Mouse (Mus musculus): ENCODE data around the gene Gpr87. TPM values are rescaled to one million over a fixed set of nuclear protein-coding genes. Genes with fewer than 3 reads are reported as not detected.

Gpr87 gene
- total and polyA plus RNA-seq, 3 experiments: 0.33 TPM; not detected in 2

DNA sequence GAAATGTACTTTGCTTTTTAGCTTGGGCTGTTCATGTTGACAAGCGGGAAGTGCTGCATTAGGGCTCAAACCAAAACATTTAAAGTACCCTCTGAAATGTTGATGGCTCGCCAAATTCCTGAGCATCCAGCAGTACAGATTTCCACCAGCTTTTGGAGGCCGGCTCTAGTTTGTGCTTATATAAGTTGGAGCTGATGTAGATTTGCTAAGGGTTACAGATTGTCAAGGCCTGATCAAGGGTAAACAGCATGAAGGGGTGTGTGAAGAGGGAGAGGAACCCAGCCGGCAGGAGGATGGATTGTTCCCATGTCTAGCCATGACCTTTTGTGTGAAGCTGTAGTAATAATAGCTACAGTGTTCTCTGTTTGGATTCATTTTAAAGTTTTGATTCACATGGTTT lies 63.8 kb downstream of the Gpr87 start:
- Histone ChIP-seq H3K27me3 (ENCODE audit: insufficient read depth, low read length) (no peaks in the 10 kb centered on the region), H3K4me3 (ENCODE audit: low read depth, low read length) (no peak overlapping the region), H3K4me1 (ENCODE audit: insufficient read depth, low read depth, low read length) (no peaks in the 10 kb centered on the region), H3K36me3 (replicated peaks) (no peaks in the 10 kb centered on the region), H3K9me3 (replicated peaks) (no peaks in the 10 kb centered on the region)
- DNase-seq (ENCODE audit: low spot score) (no peak), ATAC-seq (ENCODE audit: extremely low read depth, insufficient number of reproducible peaks, low FRiP score, poor library complexity, severe bottlenecking) (no peak)
- TF ChIP-seq POLR2AphosphoS5 (IDR thresholded peaks at IDR 0.05; ENCODE audit: insufficient replicate concordance, low read depth, low read length): no peak
- no peak for TF ChIP-seq GATA2 (IDR thresholded peaks at IDR 0.05; ENCODE audit: borderline replicate concordance, low read depth, low read length)
- no peak for TF ChIP-seq GATA1 (IDR thresholded peaks at IDR 0.05; ENCODE audit: borderline replicate concordance, low read length)
- TF ChIP-seq CTCF (IDR thresholded peaks at IDR 0.05; ENCODE audit: low read depth, low read length): no peak
- no peak for TF ChIP-seq TAL1 (conservative IDR thresholded peaks at IDR 0.05; ENCODE audit: low read depth, low read length)

DNA sequence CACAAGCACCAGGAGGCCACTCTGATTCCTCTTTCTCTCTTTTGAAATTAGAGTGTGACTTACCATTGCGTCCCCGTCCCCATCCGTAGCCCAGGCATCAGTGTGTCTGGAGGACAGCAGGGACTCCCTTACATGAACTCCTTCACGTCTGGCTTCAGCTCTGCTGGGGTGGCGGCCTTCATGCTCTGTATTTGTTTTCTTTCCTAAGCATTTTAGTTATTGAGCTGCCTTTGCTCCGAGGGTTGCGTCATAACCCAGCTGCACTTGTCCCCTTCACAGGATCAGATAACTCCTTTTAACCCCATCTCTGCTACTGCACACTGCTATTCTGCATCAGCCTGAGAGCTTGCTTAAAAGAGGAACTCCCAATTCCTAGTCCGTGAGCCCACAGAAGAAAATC lies 64.5 kb downstream of the Gpr87 start:
- no peak for ATAC-seq (ENCODE audit: extremely low read depth, insufficient number of reproducible peaks, low FRiP score, poor library complexity, severe bottlenecking)
- Histone ChIP-seq H3K36me3 (replicated peaks) (no peaks in the 10 kb centered on the region), H3K4me1 (ENCODE audit: insufficient read depth, low read depth, low read length) (no peaks in the 10 kb centered on the region), H3K9me3 (replicated peaks) (no peaks in the 10 kb centered on the region), H3K4me3 (ENCODE audit: low read depth, low read length) (no peak overlapping the region), H3K27me3 (ENCODE audit: insufficient read depth, low read length) (no peaks in the 10 kb centered on the region)
- no peak for TF ChIP-seq CTCF (IDR thresholded peaks at IDR 0.05; ENCODE audit: low read depth, low read length)
- TF ChIP-seq TAL1 (conservative IDR thresholded peaks at IDR 0.05; ENCODE audit: low read depth, low read length): no peak
- TF ChIP-seq GATA2 (IDR thresholded peaks at IDR 0.05; ENCODE audit: borderline replicate concordance, low read depth, low read length): no peak
- TF ChIP-seq POLR2AphosphoS5 (IDR thresholded peaks at IDR 0.05; ENCODE audit: insufficient replicate concordance, low read depth, low read length): no peak
- TF ChIP-seq GATA1 (IDR thresholded peaks at IDR 0.05; ENCODE audit: borderline replicate concordance, low read length): no peak
- no peak for DNase-seq (ENCODE audit: low spot score)

DNA sequence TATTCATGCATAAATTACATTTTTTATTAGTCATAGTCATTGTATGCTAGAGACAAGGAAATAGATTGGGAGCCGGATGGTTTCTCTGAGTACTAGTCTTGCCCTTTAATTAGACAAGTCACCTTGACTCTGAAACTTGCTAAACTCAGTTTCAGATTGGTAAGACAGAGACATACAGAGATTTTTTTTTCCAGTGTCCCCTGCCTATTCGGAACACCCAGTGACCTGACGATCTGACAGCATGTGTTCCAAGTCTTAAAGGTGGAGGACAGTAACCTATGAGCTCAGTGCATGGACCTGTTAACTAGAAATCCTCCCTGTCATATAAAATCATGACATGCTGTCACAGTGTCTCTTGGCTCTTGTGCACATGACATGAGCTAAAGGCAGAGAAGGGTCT lies 65.4 kb downstream of the Gpr87 start:
- Histone ChIP-seq H3K4me1 (ENCODE audit: insufficient read depth, low read depth, low read length) (no peaks in the 10 kb centered on the region), H3K4me3 (ENCODE audit: low read depth, low read length) (no peak overlapping the region), H3K36me3 (replicated peaks) (no peaks in the 10 kb centered on the region), H3K27me3 (ENCODE audit: insufficient read depth, low read length) (no peaks in the 10 kb centered on the region), H3K9me3 (replicated peaks) (no peaks in the 10 kb centered on the region)
- no peak for DNase-seq (ENCODE audit: low spot score)
- TF ChIP-seq GATA1 (IDR thresholded peaks at IDR 0.05; ENCODE audit: borderline replicate concordance, low read length) (no peak), POLR2AphosphoS5 (IDR thresholded peaks at IDR 0.05; ENCODE audit: insufficient replicate concordance, low read depth, low read length) (no peak), GATA2 (IDR thresholded peaks at IDR 0.05; ENCODE audit: borderline replicate concordance, low read depth, low read length) (no peak), TAL1 (conservative IDR thresholded peaks at IDR 0.05; ENCODE audit: low read depth, low read length) (no peak), CTCF (IDR thresholded peaks at IDR 0.05; ENCODE audit: low read depth, low read length) (no peak)
- no peak for ATAC-seq (ENCODE audit: extremely low read depth, insufficient number of reproducible peaks, low FRiP score, poor library complexity, severe bottlenecking)

Other genes with a start within 250 kb of the Gpr87 start
- gene Med12l, start 189.3 kb downstream of the Gpr87 start, total RNA-seq (2014; fragmentation: Nextera tagmentation): not detected in 2 replicates
- 0.06 and 0.16 TPM in 2 replicates for gene Med12l, start 189.3 kb downstream of the Gpr87 start, total RNA-seq (2017)
- gene Med12l, start 189.3 kb downstream of the Gpr87 start, polyA plus RNA-seq (2012): not detected in 2 replicates
- gene Gpr171, start 93.3 kb downstream of the Gpr87 start, total RNA-seq (2014; fragmentation: Nextera tagmentation): 0.45 TPM in 1 of 2 replicates, not detected in the other
- 0.76 and 1.4 TPM in 2 replicates for gene Gpr171, start 93.3 kb downstream of the Gpr87 start, total RNA-seq (2017)
- gene Gpr171, start 93.3 kb downstream of the Gpr87 start, polyA plus RNA-seq (2012): not detected in 2 replicates
- gene P2ry14, start 41.5 kb downstream of the Gpr87 start, total RNA-seq (2014; fragmentation: Nextera tagmentation): not detected in 2 replicates
- gene P2ry14, start 41.5 kb downstream of the Gpr87 start, total RNA-seq (2017): 0.23 and 0.38 TPM in 2 replicates
- not detected in 2 replicates for gene P2ry14, start 41.5 kb downstream of the Gpr87 start, polyA plus RNA-seq (2012)
- gene P2ry13, start 15.8 kb upstream of the Gpr87 start, total RNA-seq (2014; fragmentation: Nextera tagmentation): not detected in 2 replicates
- gene P2ry13, start 15.8 kb upstream of the Gpr87 start, total RNA-seq (2017): 0.06 and 0.16 TPM in 2 replicates
- not detected in 2 replicates for gene P2ry13, start 15.8 kb upstream of the Gpr87 start, polyA plus RNA-seq (2012)
- gene P2ry12, start 67.8 kb upstream of the Gpr87 start, total RNA-seq (2014; fragmentation: Nextera tagmentation): not detected in 2 replicates
- gene P2ry12, start 67.8 kb upstream of the Gpr87 start, total RNA-seq (2017): 0.22 TPM in 1 of 2 replicates, not detected in the other
- not detected in 2 replicates for gene P2ry12, start 67.8 kb upstream of the Gpr87 start, polyA plus RNA-seq (2012)
- not detected in 2 replicates for gene Igsf10, start 149.3 kb upstream of the Gpr87 start, total RNA-seq (2014; fragmentation: Nextera tagmentation)
- under 0.01 and 0.16 TPM in 2 replicates for gene Igsf10, start 149.3 kb upstream of the Gpr87 start, total RNA-seq (2017)
- gene Igsf10, start 149.3 kb upstream of the Gpr87 start, polyA plus RNA-seq (2012): 0.04 TPM in 1 of 2 replicates, not detected in the other

Data from G1E (cell line).